Mouse (Mus musculus) cerebellum, postnatal 4 days (tissue): Measurements from ENCODE around the gene Vasp.
A peak's percentile ranks its signal among the peaks of the same experiment; 100 is the strongest.

ENCODE experiments used
- DNase-seq, 2 experiments: peaks; one replicate each; pipeline ENCODE4 v3.0.0; 2022; ENCODE audit warnings: low spot score in 2 of 2, mixed read lengths in 1 of 2

The Vasp gene

DNA sequence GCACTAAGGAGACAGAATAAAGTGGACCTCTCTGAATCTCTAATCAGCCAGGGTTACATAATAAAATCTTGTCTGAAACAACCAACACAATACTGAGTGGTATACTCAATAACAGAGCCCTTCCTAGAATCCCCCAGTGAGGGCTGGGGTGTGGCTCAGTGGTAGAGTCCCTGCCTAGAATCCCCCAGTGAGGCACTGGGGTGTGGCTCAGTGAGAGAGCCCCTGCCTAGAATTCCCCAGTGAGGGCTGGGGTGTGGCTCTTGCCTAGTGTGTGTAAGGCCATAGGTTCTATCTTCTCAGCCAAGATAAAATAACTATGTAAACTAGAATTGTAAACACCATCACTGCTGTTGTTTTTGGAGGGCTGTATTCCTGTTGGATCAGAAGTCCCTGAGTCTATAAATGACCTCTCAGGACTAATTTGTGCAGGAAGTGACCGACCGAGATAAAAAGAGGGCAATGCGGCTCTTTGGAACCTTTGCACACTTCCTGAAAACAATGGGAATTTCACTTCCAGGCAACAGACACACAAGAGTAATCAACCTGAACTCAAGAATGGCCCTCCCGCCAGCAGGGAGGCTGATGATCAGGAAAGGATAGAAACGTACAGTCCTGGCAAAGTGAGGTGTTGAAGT, 60.5 kb downstream of the Vasp start:
- DNase-seq, result no peak

DNA sequence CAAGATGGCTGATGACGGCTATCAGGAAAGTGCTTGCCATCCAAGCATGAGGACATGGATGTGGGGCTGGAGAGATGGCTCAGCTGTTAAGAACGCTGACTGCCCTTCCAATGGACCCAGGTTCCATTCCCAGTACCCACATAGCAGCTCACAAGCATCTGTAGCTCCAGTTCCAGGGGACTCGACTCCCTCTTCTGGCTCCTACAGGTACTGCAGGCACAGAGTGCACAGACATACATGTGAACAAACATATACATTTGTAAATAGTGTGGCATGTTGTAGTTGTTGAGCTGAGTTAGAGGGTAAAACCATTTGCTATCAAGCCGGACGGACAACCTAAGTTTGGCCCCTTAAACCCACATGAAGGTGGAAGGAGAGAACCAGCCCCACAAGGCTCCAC, 61.6 kb downstream of the Vasp start:
- no peak for DNase-seq

DNA sequence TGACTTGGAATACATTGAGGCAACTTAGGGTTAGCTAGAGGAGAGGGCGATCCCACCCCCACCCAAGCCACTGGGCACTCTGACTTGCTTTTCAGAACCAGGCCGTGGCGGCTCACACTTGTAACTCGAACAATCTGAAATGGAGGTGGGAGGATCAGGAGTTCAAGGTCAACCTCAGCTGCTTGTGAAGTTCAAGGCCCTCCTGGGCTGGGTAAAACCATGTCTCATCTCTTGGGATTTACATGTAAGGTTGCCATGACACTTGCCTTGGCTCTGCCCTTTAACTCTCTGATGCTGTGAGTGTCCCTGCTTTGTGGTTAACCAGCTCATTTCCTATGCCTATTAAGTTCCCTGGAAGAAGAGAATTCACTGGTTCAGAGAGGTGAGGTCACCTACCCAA, 62.1 kb downstream of the Vasp start:
- no peak for DNase-seq

DNA sequence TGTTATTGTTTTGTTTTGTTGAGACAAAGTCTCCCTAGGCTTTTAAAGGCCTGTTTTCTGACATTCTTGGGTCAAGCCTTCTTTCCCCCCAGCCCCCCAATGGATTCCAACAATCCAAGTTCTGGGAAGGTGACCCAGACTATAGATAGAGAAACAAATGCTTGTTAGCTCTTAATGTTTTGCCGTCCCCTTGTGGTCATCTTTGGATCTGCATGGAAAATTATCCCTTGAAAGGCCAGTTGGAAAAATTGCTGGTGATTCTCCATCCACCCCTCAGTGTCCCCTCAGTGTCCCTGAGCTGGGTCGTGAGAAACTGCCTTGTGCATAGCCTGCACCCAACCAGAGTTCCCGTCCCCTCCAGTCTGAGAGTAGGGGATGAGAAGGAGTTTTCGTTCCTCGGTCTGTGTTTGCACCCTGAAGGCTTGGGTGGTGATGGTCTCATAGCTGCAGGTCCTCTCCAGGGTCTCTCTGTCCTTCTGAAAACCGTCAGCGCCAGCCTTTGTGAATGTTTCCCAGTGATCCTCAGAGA, 62.6 kb downstream of the Vasp start:
- peak in 1 of 2 experiments; percentile 57 for DNase-seq

DNA sequence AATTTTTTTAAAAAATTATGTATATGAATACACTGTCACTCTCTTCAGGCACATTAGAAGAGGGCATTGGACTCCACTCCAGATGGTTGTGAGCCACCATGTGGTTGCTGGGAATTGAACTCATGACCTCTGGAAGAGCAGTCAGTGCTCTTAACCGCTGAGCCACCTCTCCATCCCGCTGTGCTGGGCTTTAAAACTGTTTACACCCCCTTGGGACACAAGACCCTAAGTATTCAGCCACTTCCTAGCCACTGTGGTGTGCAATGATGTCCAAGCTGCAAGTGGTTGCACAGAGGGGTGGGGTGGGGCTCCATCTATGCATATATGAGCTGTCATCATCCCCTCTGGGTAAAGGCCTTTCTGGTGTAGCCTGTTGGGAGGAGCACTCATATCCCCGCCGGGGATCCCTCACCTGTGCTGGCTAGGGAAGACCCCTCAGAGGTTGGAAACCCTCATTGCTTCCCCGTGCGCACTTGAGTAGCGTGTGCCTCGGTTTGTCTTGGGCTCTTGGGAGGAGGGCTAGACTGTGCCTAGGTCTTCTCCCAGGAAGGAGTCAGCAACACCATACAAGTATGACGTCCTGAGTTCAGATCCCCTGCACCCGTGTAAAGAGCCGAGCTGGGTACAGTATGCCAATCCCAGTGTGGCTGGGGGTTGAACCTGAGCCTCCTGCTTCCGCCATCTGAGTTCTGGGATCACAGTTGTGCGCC, 63.3 kb downstream of the Vasp start:
- DNase-seq, result no peak
